Mouse (Mus musculus) ES-CJ7 (cell line): ENCODE data around the gene Gpr25.

ENCODE experiments used
- DNase-seq: peaks from one replicate; pipeline ENCODE4 v3.0.0; 2011; ENCODE audit warnings: low read depth, low spot score

Gpr25 gene

DNA sequence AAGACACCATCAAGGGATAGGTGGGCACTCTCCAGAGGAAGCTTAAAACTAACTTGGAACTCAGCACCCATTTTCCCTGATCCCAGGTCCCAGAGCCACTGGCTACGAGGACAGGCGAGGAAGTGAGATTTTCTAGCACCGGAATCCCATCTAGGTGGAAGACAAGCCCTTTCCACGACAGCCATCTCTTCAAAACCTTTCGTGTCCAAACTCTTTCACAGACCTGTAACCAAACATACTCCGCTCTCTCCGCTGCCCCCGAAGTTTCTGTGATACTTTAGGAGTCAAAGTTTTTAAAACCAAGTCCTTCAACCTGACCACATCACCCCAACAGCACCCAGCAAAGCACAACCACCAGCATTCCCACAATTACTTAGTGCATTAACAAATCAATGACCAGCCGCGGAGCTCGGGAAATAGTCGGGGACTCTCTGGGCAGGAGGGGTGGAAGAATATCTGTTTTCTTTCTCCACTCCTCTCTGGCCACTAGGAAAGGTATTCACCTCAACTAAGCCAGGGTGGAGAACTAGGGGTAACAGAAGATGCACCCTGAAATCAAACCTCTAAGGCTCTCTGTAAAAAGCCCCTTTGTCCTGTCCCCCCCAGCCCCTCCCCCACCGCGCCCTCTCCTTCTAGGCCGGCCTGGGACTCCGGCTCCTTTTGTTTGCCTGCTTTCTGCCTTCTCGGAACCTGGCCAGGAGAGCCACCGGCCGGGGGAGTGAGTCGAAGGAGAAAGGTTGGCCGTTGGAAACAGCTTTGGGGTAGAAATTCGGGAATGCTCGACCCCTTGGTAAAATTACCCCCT is 27.5 kb downstream of the Gpr25 start:
- DNase-seq, result peak; percentile 43

- peak; percentile 42 for DNase-seq
Observed at GRCm38 (mm10) chr1:136232285-136232926, 28.3 kb downstream of the Gpr25 start.

GRCm38 (mm10) chr1:136231596-136231995 is 29.1 kb downstream of the Gpr25 start:
- peak; percentile 87 for DNase-seq

GRCm38 (mm10) chr1:136230201-136230600 is 30.5 kb downstream of the Gpr25 start:
- DNase-seq, result peak; percentile 37

- DNase-seq, result peak; percentile 26
Observed at GRCm38 (mm10) chr1:136229040-136229373, 31.7 kb downstream of the Gpr25 start.

- DNase-seq, result peak; percentile 19
Observed at GRCm38 (mm10) chr1:136228328-136229039, 32.2 kb downstream of the Gpr25 start.

GRCm38 (mm10) chr1:136227870-136228269 is 32.8 kb downstream of the Gpr25 start:
- DNase-seq, result no peak

GRCm38 (mm10) chr1:136226626-136227025 is 34.0 kb downstream of the Gpr25 start:
- DNase-seq, result no peak

DNA sequence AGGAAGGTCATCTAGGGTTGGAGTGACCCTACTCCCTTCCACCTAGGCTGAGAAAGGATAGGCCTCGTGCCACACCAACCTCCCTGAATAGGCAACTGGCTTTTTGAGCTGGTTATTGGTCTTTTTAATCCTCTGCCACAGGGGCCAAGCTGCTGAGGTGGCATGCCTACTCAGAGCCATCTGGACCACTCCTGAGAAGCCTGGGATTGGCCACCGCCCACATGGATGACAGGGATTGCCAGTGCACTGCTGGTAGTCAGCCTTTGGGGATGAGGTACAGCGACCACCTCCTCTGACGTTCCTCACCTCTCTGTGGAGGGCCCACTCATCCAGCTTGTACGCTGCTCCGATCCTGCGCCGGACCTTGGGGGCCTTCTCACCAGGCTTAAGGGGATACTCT is 34.8 kb downstream of the Gpr25 start:
- DNase-seq, result no peak

DNA sequence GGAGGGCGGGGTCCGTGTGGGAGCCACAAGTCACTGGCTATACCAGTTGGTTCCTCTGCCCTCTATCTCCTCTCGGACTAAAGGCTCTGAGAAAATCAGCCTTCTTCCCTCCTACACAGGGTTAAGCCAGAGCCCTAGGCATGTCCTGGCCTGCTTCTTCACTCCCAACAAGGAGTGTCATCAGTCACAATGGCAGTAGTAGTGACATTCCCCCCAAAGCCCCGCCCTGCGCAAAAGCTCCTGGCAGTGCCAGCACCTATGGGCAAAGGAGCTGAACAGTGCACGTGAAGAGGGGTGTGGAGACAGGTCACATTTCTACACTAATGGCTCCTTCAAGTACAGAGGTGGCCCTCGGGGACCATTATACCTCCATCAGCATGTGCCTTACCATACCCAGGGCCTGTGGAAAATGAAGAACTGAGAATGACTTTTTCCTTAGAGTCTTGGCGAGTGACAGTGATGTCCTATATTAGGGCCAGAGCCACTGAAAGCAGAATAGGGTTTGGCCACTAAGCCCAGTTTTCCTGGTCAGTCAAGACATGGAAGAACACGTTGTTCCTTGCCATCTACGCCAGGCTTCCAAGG is 36.8 kb downstream of the Gpr25 start:
- DNase-seq, result no peak

GRCm38 (mm10) chr1:136222386-136222785 is 38.3 kb downstream of the Gpr25 start:
- DNase-seq, result no peak

DNA sequence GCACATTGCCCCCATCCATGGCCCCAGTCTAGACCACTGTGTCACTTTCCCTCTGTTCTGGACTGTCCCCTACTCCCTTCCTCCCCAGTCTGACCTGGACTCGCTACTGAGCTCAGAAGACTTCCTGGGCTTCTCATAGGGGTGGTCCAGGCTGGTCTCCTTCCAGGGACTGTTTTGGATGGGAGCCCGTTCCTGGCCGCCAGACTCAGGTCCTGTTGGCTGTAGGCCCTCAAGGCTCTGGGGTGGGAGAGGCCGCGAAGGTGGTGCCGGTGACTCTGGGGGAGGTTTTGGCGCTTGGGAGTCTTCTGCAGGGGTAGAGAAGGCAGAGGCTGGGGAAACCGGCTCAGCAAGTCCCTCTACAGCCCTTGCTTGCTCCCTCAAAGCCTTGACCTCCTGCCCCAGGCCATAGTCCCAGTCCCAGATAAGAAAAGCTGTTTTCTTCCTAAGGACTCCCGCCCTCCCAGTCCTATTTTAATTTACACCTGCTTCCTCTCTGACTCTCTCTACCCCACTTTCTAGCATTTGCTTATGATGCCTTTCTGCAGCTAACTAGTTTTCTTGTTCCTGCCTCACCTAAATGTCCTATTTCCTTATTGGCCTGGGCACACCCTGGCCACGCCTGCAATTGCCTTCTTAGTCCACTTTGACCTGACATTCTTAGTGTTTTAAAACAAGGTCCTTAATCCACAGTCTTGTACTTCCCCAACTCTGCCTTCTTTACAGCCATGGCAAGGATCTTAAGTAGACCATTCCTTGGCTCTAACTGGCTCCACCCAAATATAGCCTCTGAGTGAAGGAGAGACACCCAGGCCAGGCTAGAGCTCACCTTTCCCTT is 40.4 kb downstream of the Gpr25 start:
- no peak for DNase-seq

DNA sequence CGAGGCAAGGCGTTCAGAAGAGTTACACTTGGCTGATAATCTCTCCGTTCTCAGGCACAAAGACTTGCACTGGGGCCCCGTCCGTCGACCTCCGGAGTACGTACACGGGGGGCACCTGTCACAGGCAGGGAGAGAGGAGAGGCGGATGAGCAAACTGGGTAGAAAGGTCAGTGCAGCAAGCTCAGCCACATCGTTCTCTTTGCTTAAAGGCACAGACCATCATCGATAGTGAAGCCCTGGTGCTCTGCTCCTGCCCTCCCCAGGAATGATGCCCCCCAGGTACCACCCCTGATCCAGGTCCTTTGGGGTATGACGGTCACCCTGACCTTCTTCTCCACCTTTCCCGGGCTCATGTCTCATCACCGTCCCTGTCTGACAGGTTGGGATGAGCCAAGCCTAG is 46.4 kb downstream of the Gpr25 start:
- DNase-seq, result no peak

DNA sequence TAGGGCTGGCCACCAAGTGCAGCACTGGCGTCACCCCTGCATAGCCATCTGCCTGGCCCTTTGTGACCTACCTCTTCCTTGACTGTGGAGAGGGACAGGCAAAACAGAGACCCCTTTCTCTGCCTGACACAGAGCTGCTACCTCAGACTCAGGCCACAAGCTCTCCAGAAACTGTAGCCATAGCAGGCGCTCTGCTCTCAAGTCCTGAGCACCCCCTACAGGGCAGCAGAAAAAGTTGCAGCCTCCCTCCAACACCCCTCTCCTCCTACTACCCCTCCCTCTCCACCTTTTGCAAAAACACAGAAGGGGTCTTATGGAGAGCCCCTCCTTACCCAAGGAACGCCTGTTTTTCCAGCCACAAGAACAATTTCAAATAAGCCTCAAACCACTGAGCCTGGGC is 47.9 kb downstream of the Gpr25 start, which contains the start of gene Mroh3:
Mroh3 (minus strand) TSS at position 26 of the 400 bp plus-strand sequence.
- DNase-seq, result peak; percentile 79
